Mouse (Mus musculus): ENCODE results near the gene Ces2c. TPM values are rescaled to one million over a fixed set of nuclear protein-coding genes. Genes with fewer than 3 reads are reported as not detected.
"Not testable (repeated sequence)": the region's sequence is repeated elsewhere in the genome, so short reads cannot be mapped to it uniquely, and the experiment has no call there.

Gene Ces2c
- polyA plus RNA-seq (2012; rRNA removed) = 0.39 and 0.43 TPM in 2 replicates

DNA sequence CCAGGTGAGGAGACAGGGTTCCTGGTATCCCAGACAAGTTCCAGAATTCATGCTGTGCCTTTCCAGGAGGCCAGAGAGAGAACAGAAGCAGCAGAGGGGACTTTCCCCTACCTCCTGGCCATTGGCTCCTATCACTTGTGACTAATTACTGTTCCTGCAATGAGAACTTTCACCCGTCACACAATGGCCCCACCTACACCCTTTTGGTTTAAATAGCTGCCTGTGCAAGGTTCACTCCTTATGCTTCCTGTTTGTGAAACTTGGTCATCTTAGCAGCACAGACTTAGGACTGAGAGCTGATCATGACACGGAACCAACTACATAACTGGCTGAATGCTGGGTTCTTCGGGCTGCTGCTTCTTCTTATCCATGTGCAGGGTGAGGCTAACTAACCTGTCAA lies at the start of gene Ces2c:
TSS of gene Ces2c (plus strand) at position 238 of the 400 bp plus-strand sequence.
- DNase-seq (ENCODE audit: low read depth) = no peak

DNA sequence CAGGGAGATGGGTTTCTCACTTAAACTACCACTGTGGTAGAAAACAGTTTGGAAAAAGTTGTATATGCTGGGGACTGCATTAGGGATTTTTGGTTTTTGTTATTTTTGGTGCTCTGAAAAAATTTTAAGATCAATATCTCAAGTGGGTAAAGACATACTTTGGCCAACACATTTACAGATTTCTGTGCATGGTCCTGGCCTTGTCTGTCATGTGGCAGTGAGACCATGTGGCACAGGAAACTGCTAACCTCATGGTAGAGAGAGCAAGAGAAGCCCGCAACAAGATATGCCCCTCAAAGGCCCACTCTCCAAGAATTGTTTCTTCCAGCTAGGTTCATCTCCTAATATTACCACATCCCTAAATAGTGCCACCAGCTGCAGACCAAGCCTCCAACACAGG lies 47.5 kb upstream of the Ces2c start:
- DNase-seq (ENCODE audit: low read depth) = no peak

GRCm38 (mm10) chr8:104806127-104806526 lies 40.7 kb upstream of the Ces2c start:
- DNase-seq (ENCODE audit: low read depth) = no peak

- no peak for DNase-seq (ENCODE audit: low read depth)
Observed at GRCm38 (mm10) chr8:104808542-104809413, 38.1 kb upstream of the Ces2c start.

DNA sequence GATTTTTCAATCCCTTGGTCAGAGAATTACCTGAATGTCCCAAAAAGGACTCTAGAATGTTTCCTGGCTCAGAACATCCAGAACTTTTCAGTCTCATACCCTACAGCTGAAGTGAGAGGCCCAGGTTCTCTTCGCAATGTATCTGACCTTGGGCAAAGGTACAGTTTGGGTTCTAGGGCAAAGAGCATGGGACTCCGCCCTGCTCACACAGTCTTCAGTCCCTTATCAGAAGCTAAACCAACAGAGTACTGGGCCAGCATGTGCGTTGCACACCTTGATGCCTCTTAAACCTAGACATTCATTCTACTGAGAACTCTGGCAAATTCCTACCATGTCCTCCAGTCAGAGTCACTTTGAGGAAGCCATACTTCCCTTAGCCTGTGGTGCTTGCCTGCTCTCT lies 37.4 kb upstream of the Ces2c start:
- no peak for DNase-seq (ENCODE audit: low read depth)

- DNase-seq (ENCODE audit: low read depth) = no peak
Observed at GRCm38 (mm10) chr8:104826912-104827311, 20.0 kb upstream of the Ces2c start.

DNA sequence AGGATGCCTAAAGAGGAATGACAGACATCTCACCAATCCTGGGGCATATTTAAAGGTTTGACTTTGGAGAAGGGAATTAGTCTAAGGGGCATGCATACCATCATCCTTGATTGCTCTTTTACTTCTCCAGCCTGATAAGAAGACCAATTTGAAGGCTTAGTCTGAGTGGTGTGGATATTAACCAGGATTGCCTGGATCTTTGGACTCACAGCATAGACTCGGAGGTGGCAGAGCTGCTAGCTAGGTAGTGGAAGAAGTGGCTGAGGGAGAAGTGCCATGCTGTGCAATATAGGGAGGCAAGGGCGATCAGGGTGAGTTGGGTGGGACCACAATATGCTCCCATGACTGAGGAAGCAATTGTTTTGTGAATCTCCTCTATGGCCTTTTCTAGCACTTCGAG lies 18.6 kb upstream of the Ces2c start:
- no peak for DNase-seq (ENCODE audit: low read depth)

DNA sequence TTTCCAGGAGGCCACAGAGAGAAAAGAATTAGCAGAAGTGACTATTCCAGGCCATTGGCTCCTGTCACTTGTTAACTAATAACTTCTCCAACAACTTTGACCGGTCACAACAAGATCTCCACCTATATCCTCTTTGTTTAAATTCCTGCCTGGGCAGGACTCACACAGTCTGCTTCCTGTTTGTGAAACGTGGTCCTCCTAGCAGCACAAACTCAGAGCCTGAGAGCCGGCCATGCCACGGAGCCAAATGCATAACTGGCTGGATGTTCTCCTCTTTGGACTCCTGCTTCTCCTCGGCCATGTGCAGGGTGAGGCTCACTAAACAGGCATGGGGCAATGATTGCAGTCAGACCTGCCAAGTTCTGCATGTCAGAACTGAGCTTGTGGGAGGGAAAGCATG lies 15.4 kb upstream of the Ces2c start, which contains the start of gene Ces2b:
TSS of gene Ces2b (plus strand) at position 133 of the 400 bp plus-strand sequence.
- no peak for DNase-seq (ENCODE audit: low read depth)

GRCm38 (mm10) chr8:104841360-104842078 lies 5.3 kb upstream of the Ces2c start:
- DNase-seq (ENCODE audit: low read depth) = no peak

DNA sequence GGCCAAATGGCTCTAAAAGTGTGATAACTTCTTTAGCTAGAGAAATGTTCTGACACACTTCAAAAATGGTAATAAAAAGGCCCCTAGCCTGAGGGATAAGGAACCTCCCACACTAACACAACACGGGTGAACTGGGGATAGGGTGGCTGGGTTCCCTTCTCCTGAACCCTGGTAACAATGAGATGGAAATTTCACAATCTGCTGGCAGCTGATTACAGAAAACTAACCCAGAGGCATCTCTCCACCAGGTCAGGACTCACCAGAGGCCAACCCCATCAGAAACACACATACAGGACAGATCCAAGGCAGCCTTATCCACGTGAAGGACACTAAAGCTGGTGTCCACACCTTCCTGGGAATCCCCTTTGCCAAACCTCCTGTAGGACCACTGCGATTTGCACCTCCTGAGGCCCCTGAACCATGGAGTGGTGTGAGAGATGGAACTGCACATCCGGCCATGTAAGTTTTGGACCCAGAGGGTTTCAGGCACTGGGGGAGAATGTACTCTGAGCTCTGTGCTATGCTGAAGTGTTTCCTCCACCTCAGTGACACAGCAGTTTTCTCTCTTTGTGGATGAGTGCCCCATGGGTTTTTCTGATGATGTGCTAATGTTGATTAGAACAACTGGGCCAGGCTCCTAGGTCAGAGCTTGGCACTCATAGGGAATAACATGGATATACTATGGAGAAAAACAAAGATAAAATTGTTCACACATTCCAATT lies 1.0 kb downstream of the Ces2c start:
- no peak for DNase-seq (ENCODE audit: low read depth)

DNA sequence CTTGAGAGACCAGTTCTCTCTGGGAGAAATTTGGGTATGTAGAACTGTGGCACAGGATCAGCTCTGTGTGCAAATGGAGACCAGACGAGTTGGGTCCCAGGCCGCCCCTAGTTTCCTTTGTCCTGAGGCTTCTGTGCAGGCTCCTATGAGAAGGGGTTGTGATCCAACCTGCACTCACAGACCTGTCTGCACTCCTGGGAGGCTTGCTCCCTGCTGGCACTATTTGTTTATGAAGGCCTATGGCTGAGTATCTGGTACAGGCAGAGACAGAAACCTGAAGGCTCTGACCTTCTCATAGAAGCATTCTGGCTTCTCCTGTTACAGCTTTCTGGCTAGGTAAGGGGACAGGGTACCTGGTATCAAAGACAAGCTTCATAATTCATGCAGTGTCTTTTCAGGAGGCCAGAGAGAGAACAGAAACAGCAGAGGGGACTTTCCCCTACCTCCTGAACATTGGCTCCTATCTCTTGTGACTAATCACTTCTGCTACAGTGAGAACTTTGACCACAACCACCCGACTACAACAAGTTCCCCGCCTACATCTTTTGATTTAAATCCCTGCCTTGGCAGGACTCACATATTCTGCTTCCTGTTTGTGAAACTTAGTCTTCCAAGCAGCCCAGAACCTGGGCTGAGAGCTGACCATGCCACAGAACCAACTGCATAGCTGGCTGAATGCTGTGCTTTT lies 20.1 kb downstream of the Ces2c start:
- DNase-seq (ENCODE audit: low read depth) = not testable (repeated sequence)

GRCm38 (mm10) chr8:104868876-104869275 lies 22.0 kb downstream of the Ces2c start:
- not testable (repeated sequence) for DNase-seq (ENCODE audit: low read depth)

DNA sequence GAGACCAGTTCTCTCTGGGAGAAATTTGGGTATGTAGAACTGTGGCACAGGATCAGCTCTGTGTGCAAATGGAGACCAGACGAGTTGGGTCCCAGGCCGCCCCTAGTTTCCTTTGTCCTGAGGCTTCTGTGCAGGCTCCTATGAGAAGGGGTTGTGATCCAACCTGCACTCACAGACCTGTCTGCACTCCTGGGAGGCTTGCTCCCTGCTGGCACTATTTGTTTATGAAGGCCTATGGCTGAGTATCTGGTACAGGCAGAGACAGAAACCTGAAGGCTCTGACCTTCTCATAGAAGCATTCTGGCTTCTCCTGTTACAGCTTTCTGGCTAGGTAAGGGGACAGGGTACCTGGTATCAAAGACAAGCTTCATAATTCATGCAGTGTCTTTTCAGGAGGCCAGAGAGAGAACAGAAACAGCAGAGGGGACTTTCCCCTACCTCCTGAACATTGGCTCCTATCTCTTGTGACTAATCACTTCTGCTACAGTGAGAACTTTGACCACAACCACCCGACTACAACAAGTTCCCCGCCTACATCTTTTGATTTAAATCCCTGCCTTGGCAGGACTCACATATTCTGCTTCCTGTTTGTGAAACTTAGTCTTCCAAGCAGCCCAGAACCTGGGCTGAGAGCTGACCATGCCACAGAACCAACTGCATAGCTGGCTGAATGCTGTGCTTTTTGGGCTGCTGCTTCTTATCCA lies 39.5 kb downstream of the Ces2c start:
- DNase-seq (ENCODE audit: low read depth) = not testable (repeated sequence)

DNA sequence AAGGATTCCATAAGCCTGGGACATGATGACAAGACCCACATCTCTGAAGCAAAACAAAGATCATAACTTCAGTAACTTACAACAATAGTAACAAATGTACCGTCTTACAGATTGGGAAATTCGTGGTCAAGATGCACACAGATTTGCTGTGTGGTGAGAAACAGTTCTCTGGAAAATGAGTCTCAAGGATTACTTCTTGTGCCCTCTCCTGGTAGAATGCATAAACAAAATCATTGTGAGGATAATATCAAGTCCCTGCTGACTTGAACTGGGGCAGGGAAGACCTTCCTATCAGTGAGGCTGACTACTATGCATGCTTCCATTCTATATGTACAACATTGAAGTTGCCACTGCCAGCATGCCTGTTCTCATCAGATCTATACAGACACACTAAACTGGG lies 54.9 kb downstream of the Ces2c start:
- no peak for DNase-seq (ENCODE audit: low read depth)

Other genes with a start within 250 kb of the Ces2c start
- gene Cdh16, start 222.7 kb upstream of the Ces2c start, polyA plus RNA-seq (2012; rRNA removed) = 100 and 203 TPM in 2 replicates
- 9.4 and 16.2 TPM in 2 replicates for gene Rrad, start 215.7 kb upstream of the Ces2c start, polyA plus RNA-seq (2012; rRNA removed)
- 32.9 and 38.5 TPM in 2 replicates for gene Ciao2b, start 205.1 kb upstream of the Ces2c start, polyA plus RNA-seq (2012; rRNA removed)
- 0.38 and 1.1 TPM in 2 replicates for gene Ces2a, start 113.1 kb upstream of the Ces2c start, polyA plus RNA-seq (2012; rRNA removed)
- 0.12 and 0.18 TPM in 2 replicates for gene Ces2b, start 15.5 kb upstream of the Ces2c start, polyA plus RNA-seq (2012; rRNA removed)
- gene Ces2e, start 79.2 kb downstream of the Ces2c start, polyA plus RNA-seq (2012; rRNA removed) = 3.7 and 4.1 TPM in 2 replicates
- gene Ces2f, start 100.3 kb downstream of the Ces2c start, polyA plus RNA-seq (2012; rRNA removed) = 0.34 and 0.54 TPM in 2 replicates
- 4.6 and 4.7 TPM in 2 replicates for gene Ces2g, start 114.7 kb downstream of the Ces2c start, polyA plus RNA-seq (2012; rRNA removed)
- gene Ces2h, start 153.8 kb downstream of the Ces2c start, polyA plus RNA-seq (2012; rRNA removed) = not detected in 2 replicates
- gene Ces3a, start 201.5 kb downstream of the Ces2c start, polyA plus RNA-seq (2012; rRNA removed) = 0.62 TPM in 1 of 2 replicates, not detected in the other
- gene Ces3b, start 236.7 kb downstream of the Ces2c start, polyA plus RNA-seq (2012; rRNA removed) = 0.19 and 0.41 TPM in 2 replicates